Mouse (Mus musculus) embryonic facial prominence, embryonic 13.5 days (tissue): Measurements from ENCODE around the gene Rbm8a2. TPM values are rescaled to one million over a fixed set of nuclear protein-coding genes. Genes with fewer than 3 reads are reported as not detected.
A peak's percentile ranks its signal among the peaks of the same experiment; 100 is the strongest.
"Not testable (repeated sequence)": the region's sequence is repeated elsewhere in the genome, so short reads cannot be mapped to it uniquely, and the experiment has no call there.

Source experiments
- ATAC-seq: fragments of 200-750 bp; cut with Nextera tagmentation; 2 replicates; pipeline ENCODE4 v1.8.0; 2017; ENCODE audit warnings: low read depth; ENCODE audit not compliant: insufficient number of reproducible peaks, insufficient read depth, low FRiP score, low TSS enrichment
- H3K27ac ChIP-seq: fragments of 300-500 bp; sonication (generic); 2 replicates; pipeline ENCODE4 v1.5.1; 2015; ENCODE audit warnings: moderate library complexity, mild to moderate bottlenecking, inconsistent platforms
- H3K27me3 ChIP-seq: fragments of 300-500 bp; sonication (generic); 2 replicates; pipeline ENCODE4 v1.6.1; 2015; ENCODE audit warnings: mild to moderate bottlenecking, inconsistent platforms
- H3K36me3 ChIP-seq: fragments of 300-500 bp; sonication (generic); 2 replicates; pipeline ENCODE4 v1.6.1; 2015; ENCODE audit warnings: mild to moderate bottlenecking, inconsistent platforms
- H3K4me1 ChIP-seq: fragments of 300-500 bp; sonication (generic); 2 replicates; pipeline ENCODE4 v1.6.1; 2015; ENCODE audit warnings: inconsistent platforms
- H3K4me2 ChIP-seq: fragments of 300-500 bp; sonication (generic); 2 replicates; pipeline ENCODE4 v1.6.1; 2015; ENCODE audit warnings: moderate library complexity, mild to moderate bottlenecking, inconsistent platforms
- H3K4me3 ChIP-seq: fragments of 300-500 bp; sonication (generic); 2 replicates; pipeline ENCODE4 v1.5.1; 2015; ENCODE audit warnings: mild to moderate bottlenecking, inconsistent platforms
- H3K9ac ChIP-seq: fragments of 300-500 bp; sonication (generic); 2 replicates; pipeline ENCODE4 v1.6.1; 2015; ENCODE audit warnings: mild to moderate bottlenecking, inconsistent platforms
- H3K9me3 ChIP-seq: fragments of 300-500 bp; sonication (generic); 2 replicates; pipeline ENCODE4 v1.6.1; 2016; ENCODE audit warnings: inconsistent platforms
- WGBS: fragments of 180-500 bp; shearing (Covaris S2); methylation state at CpG from one replicate; pipeline ENCODE4 v1.1.7; 2015; ENCODE audit warnings: mixed read lengths; 5-methylcytosine and 5-hydroxymethylcytosine counted together
- polyA plus RNA-seq: library from polyadenylated mRNA; unstranded; fragments of >200 nt; fragmentation: Nextera tagmentation; extraction: Ambion mirVana; gene quantifications from 2 replicates; pipeline ENCODE4 v1.2.1, GENCODE M21; 2015

Gene Rbm8a2
- 0.62 and 1.5 TPM in 2 replicates for polyA plus RNA-seq

DNA sequence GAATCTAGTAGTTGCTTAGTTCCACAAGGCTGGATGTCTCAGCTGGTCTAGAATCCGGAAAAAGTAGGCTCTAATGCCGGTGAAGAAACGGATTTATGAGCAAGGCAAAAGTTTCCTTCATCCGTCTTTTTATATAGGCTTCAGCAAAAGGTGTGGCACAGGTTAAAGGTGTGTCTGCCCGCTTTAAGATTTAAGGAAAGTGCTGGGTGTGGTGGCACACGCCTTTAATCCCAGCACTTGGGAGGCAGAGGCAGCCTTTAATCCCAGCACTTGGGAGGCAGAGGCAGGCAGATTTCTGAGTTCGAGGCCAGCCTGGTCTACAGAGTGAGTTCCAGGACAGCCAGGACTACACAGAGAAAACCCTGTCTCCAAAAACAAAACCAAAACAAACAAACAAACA, at the start of gene Rbm8a2:
Gene Rbm8a2 (minus strand): TSS at position 101 of the 400 bp plus-strand sequence.
- ATAC-seq, H3K9ac ChIP-seq, H3K4me1 ChIP-seq, H3K27ac ChIP-seq, H3K4me2 ChIP-seq, H3K9me3 ChIP-seq, H3K36me3 ChIP-seq, H3K27me3 ChIP-seq, H3K4me3 ChIP-seq: not testable (repeated sequence)
- WGBS: 92% methylated on average over 7 of the region's 7 CpGs

GRCm38 (mm10) chr1:176028397-176028796, 49.5 kb upstream of the Rbm8a2 start:
- Histone ChIP-seq H3K4me1 (no peaks in the 10 kb centered on the region), H3K4me2 (no peak overlapping the region), H3K9ac (no peak overlapping the region), H3K36me3 (no peaks in the 10 kb centered on the region), H3K4me3 (no peak overlapping the region), H3K27ac (no peak overlapping the region), H3K9me3 (no peaks in the 10 kb centered on the region), H3K27me3 (no peaks in the 10 kb centered on the region)
- no peak for ATAC-seq
- WGBS: 60% methylated on average over 3 of the region's 3 CpGs

GRCm38 (mm10) chr1:176024501-176024900, 45.6 kb upstream of the Rbm8a2 start:
- ATAC-seq: no peak
- Histone ChIP-seq H3K27me3 (no peaks in the 10 kb centered on the region), H3K36me3 (no peaks in the 10 kb centered on the region), H3K27ac (no peak overlapping the region), H3K4me1 (no peaks in the 10 kb centered on the region), H3K4me3 (no peak overlapping the region), H3K9me3 (no peaks in the 10 kb centered on the region), H3K9ac (no peak overlapping the region), H3K4me2 (no peak overlapping the region)
- WGBS: 48% methylated on average over 1 of the region's 1 CpGs

DNA sequence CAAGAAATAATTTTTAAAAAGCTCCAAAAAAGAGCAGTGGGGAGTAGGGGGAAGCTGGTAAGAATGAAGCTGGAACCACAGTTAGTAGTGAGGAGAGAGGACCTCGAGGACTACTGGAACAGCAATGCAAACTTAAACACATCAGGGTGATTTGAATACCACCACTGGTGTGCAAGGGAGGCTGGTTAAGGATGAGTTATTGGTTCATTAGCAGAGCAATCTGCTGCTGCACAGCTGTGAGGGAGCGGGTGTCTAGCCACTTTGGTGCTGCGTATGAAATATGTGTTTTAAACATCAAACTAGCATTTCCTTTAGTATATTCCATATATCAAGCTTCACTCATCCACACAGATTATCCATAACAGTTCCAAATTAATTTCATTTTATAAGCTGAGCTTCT, 39.6 kb upstream of the Rbm8a2 start:
- Histone ChIP-seq H3K4me1 (no peaks in the 10 kb centered on the region), H3K27me3 (no peaks in the 10 kb centered on the region), H3K27ac (no peak overlapping the region), H3K9ac (no peak overlapping the region), H3K36me3 (no peaks in the 10 kb centered on the region), H3K4me2 (no peak overlapping the region), H3K4me3 (no peak overlapping the region), H3K9me3 (no peaks in the 10 kb centered on the region)
- WGBS: 91% methylated on average over 3 of the region's 3 CpGs
- ATAC-seq: no peak

- H3K27ac ChIP-seq: no peak overlapping the region
- no peaks in the 10 kb centered on the region for H3K36me3 ChIP-seq
- 66% methylated on average over 3 of the region's 3 CpGs for WGBS
- ATAC-seq: no peak
- no peak overlapping the region for H3K4me3 ChIP-seq
- H3K9me3 ChIP-seq: no peaks in the 10 kb centered on the region
- no peak overlapping the region for H3K9ac ChIP-seq
- H3K27me3 ChIP-seq: no peaks in the 10 kb centered on the region
- H3K4me1 ChIP-seq: no peaks in the 10 kb centered on the region
- no peak overlapping the region for H3K4me2 ChIP-seq
Observed at GRCm38 (mm10) chr1:176016076-176016475, 37.2 kb upstream of the Rbm8a2 start.

DNA sequence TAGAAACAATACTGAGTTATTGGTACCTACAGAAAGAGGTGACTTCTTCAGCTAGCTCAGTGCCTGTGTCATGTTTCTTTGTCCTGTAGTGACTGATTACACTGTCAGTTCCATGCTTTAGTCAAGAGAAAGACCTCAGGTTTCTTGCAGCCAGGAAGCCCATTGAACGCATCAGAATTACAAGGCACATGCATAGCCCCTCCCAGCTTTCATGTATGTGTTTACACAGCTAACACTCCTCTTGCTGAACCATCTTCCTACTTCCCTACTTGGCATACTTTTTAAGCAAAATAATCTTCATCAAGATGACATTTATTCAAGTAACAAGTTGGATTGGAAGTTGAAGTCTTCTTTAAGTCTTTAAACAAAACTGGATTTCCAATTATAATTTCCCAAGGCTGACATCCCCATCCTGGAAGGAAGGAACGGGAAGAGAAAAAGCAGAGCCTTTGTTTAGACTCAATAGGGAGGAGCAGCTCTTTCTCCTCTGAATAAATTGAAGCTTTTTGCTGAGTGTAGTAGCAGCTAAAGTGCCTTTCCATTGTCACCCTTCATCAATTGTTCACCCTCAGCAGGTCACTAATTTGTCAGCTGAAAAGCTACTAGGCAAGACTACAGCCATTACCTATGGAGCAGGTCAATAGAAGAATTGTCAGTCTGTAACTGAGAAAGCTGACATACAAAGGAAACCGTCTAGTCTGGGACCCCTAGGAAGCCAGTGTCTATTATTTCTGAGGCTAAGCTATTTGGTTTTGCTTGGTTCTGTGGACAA, 34.8 kb upstream of the Rbm8a2 start:
- no peak overlapping the region for H3K9ac ChIP-seq
- 28% methylated on average over 3 of the region's 3 CpGs for WGBS
- ATAC-seq: no peak

GRCm38 (mm10) chr1:176011535-176011934, 32.6 kb upstream of the Rbm8a2 start:
- Histone ChIP-seq H3K27me3 (no peaks in the 10 kb centered on the region), H3K9ac (no peak overlapping the region), H3K36me3 (no peaks in the 10 kb centered on the region), H3K27ac (no peak overlapping the region), H3K4me1 (no peaks in the 10 kb centered on the region), H3K4me2 (no peak overlapping the region), H3K9me3 (no peaks in the 10 kb centered on the region), H3K4me3 (no peak overlapping the region)
- no peak for ATAC-seq

More for the DNA sequence above, 34.8 kb upstream of the Rbm8a2 start:
- Histone ChIP-seq H3K4me2 (no peak overlapping the region), H3K36me3 (no peaks in the 10 kb centered on the region), H3K9me3 (no peaks in the 10 kb centered on the region), H3K4me3 (no peak overlapping the region), H3K27me3 (no peaks in the 10 kb centered on the region), H3K4me1 (no peaks in the 10 kb centered on the region), H3K27ac (no peak overlapping the region)

- H3K27me3 ChIP-seq: no peaks in the 10 kb centered on the region
- no peaks in the 10 kb centered on the region for H3K36me3 ChIP-seq
- no peak overlapping the region for H3K9ac ChIP-seq
- H3K4me3 ChIP-seq: no peak overlapping the region
- H3K27ac ChIP-seq: no peak overlapping the region
- H3K4me1 ChIP-seq: no peaks in the 10 kb centered on the region
- no peak for ATAC-seq
- no peaks in the 10 kb centered on the region for H3K9me3 ChIP-seq
- no peak overlapping the region for H3K4me2 ChIP-seq
Observed at GRCm38 (mm10) chr1:176011072-176011471, 32.2 kb upstream of the Rbm8a2 start.

DNA sequence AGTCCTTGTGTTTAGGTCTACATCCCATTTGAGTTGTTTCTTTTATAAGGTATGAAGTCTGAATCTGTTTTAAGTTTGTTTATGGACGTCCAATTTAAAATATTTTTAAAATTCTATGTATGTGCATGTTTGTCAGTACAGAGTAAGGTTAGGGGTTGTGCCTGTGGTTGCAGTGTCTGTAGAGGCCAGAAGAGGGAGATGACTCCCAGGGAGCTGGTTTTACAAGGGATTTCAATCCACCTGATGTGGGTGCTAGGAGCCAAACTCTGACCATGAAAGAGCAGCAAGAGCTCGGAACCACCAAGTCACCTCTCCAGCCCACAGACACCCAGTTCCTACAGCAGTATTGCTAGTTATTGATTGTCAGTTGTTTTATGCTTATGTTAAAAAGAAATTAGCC, 29.5 kb upstream of the Rbm8a2 start:
- Histone ChIP-seq H3K36me3 (no peaks in the 10 kb centered on the region), H3K9me3 (no peaks in the 10 kb centered on the region), H3K4me3 (no peak overlapping the region), H3K27ac (no peak overlapping the region), H3K4me2 (no peak overlapping the region), H3K9ac (no peak overlapping the region), H3K27me3 (no peaks in the 10 kb centered on the region), H3K4me1 (no peaks in the 10 kb centered on the region)
- 71% methylated on average over 2 of the region's 2 CpGs for WGBS
- ATAC-seq: no peak

- Histone ChIP-seq H3K27ac (no peak overlapping the region), H3K4me3 (no peak overlapping the region), H3K9ac (no peak overlapping the region), H3K4me1 (no peaks in the 10 kb centered on the region), H3K9me3 (no peaks in the 10 kb centered on the region), H3K36me3 (no peaks in the 10 kb centered on the region), H3K27me3 (no peaks in the 10 kb centered on the region), H3K4me2 (no peak overlapping the region)
- 77% methylated on average over 5 of the region's 5 CpGs for WGBS
- no peak for ATAC-seq
Observed at GRCm38 (mm10) chr1:176000599-176000998, 21.7 kb upstream of the Rbm8a2 start.

GRCm38 (mm10) chr1:175997076-175997651, 18.2 kb upstream of the Rbm8a2 start:
- 52% methylated on average over 7 of the region's 7 CpGs for WGBS
- Histone ChIP-seq H3K9ac (no peak overlapping the region), H3K27ac (no peak overlapping the region), H3K36me3 (no peaks in the 10 kb centered on the region), H3K4me3 (no peak overlapping the region), H3K9me3 (no peaks in the 10 kb centered on the region), H3K4me1 (no peaks in the 10 kb centered on the region), H3K27me3 (no peaks in the 10 kb centered on the region), H3K4me2 (no peak overlapping the region)
- no peak for ATAC-seq

- peak; percentile 78 for ATAC-seq
- no peaks in the 10 kb centered on the region for H3K9me3 ChIP-seq
Observed at GRCm38 (mm10) chr1:175988912-175989311, 10.0 kb upstream of the Rbm8a2 start.

More at GRCm38 (mm10) chr1:175988912-175989311, 10.0 kb upstream of the Rbm8a2 start:
- Histone ChIP-seq H3K4me2 (no peak overlapping the region), H3K27me3 (no peaks in the 10 kb centered on the region), H3K4me3 (no peak overlapping the region), H3K36me3 (no peaks in the 10 kb centered on the region), H3K9ac (no peak overlapping the region), H3K4me1 (peaks cover 6% of the 10 kb centered on the region; the same call in 1 of the 2 replicates), H3K27ac (no peak overlapping the region)
- WGBS: 60% methylated on average over 4 of the region's 4 CpGs
